Mouse (Mus musculus): Measurements from ENCODE around the gene Ppp4r4.
"Not testable (repeated sequence)": the region's sequence is repeated elsewhere in the genome, so short reads cannot be mapped to it uniquely, and the experiment has no call there.

The Ppp4r4 gene

GRCm38 (mm10) chr12:103532649-103533395 lies 739 bp downstream of the Ppp4r4 start:
- DNase-seq (ENCODE audit: low spot score in 2 of 2), result peak; percentile 22 to 23

- no peak for DNase-seq (ENCODE audit: low spot score in 2 of 2)
These were observed 8.3 kb downstream of the Ppp4r4 start for GRCm38 (mm10) chr12:103540429-103540828.

DNA sequence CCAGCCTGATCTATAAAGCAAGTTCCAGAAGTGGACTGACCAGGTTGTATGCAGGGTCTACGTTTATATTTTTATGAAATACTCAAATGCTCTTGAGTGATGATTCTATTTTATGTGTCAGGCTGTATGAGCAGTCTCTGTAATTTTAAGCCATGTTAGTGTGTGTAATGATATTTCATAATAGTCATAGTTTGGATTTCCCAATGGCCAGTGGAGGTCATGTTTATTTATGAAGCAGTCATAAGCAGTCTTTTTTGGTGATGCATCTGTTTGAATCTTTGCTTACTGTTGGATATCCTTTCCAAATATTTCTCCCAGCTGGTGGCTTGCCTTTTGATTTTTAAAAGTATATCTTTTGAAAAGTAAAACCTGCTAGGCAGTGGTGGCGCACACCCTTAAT lies 11.3 kb downstream of the Ppp4r4 start:
- DNase-seq (ENCODE audit: low spot score in 2 of 2), result no peak

DNA sequence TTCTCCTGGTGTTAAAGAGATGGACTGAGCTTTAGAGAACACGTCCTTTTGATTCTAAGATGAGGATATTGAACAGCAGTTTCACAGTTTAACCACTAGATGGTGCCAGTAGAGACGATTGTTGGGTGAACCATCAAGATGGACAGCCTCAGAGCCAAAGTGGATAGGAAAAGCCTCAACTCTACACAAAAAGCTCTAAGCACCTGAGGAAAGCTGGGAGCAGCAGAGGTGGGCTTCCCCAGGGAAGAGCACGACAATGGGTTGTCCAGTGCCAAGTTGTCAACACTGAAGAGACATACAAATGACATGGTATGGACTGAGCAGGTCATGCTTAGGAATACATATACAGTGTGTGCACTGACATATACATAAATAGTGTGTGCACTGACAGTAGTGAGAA lies 12.1 kb downstream of the Ppp4r4 start:
- DNase-seq (ENCODE audit: low spot score in 2 of 2), result peak in 1 of 2 experiments; percentile 8

DNA sequence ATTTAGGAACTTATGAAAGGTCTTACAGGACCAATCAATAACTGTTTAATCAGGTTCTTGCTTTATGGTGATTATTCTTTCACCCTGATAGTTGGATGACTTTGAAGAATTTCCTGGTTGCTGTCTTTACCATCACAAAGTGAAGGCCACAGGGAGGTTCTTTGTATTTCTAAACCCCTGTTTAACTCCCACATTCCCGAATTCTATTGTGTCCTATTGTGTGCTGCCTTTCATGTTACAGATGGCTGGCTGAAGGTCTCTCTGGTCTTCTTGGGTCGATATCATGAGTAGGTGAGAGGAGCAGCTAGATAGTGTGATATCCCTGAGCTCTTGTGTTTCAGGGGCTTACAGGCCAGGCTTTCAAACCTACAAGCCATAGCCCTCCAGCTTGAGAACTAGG lies 15.4 kb downstream of the Ppp4r4 start:
- no peak for DNase-seq (ENCODE audit: low spot score in 2 of 2)

GRCm38 (mm10) chr12:103548526-103548925 lies 16.4 kb downstream of the Ppp4r4 start:
- no peak for DNase-seq (ENCODE audit: low spot score in 2 of 2)

DNA sequence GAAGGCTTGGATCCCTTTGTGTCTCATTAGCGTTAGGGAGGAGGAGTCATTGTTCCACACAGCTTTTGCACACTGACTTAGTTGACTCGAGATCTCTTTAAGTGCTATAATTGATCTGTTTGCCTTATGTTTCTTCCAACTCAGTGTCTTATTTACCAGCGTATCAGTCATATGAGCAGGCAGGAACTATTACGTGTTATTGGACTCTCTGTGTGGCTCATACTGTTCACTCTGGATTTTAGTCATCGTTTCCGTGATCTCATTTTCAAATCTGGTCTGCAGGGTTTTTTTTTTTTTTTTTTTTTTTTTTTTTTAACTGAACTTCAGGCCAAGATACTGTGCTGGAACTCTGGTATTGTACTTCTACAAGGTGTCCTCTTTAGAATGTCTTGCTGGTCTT lies 18.0 kb downstream of the Ppp4r4 start:
- no peak for DNase-seq (ENCODE audit: low spot score in 2 of 2)

GRCm38 (mm10) chr12:103551422-103551821 lies 19.3 kb downstream of the Ppp4r4 start:
- no peak for DNase-seq (ENCODE audit: low spot score in 2 of 2)

DNA sequence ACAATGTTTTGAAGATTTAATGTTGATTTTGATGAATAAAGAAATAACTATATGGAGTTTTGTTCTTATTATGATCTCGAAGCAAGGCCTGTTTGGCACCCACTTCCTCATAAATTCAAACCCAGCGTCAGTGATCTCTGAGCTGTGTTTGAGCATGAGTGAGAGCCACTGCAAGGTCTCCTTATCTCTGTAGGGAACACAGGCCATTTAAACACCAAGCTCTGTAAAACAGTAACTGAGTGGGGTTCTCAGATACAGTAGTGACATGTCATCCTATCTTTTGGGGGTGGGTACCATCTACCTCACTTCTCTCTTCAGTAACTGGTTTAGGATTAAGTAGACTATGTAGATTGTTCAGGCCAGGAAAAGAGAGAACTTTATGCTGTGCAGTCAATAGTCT lies 20.4 kb downstream of the Ppp4r4 start:
- no peak for DNase-seq (ENCODE audit: low spot score in 2 of 2)

- no peak for DNase-seq (ENCODE audit: low spot score in 2 of 2)
These were observed 21.4 kb downstream of the Ppp4r4 start for GRCm38 (mm10) chr12:103553497-103553896.

GRCm38 (mm10) chr12:103556856-103557255 lies 24.8 kb downstream of the Ppp4r4 start:
- no peak for DNase-seq (ENCODE audit: low spot score in 2 of 2)

- no peak for DNase-seq (ENCODE audit: low spot score in 2 of 2)
These were observed 32.6 kb downstream of the Ppp4r4 start for GRCm38 (mm10) chr12:103564726-103565125.

- DNase-seq (ENCODE audit: low spot score in 2 of 2), result no peak
These were observed 33.1 kb downstream of the Ppp4r4 start for GRCm38 (mm10) chr12:103565151-103565550.

GRCm38 (mm10) chr12:103567129-103567528 lies 35.0 kb downstream of the Ppp4r4 start:
- no peak for DNase-seq (ENCODE audit: low spot score in 2 of 2)

- DNase-seq (ENCODE audit: low spot score in 2 of 2), result no peak
These were observed 37.6 kb downstream of the Ppp4r4 start for GRCm38 (mm10) chr12:103569690-103570089.

DNA sequence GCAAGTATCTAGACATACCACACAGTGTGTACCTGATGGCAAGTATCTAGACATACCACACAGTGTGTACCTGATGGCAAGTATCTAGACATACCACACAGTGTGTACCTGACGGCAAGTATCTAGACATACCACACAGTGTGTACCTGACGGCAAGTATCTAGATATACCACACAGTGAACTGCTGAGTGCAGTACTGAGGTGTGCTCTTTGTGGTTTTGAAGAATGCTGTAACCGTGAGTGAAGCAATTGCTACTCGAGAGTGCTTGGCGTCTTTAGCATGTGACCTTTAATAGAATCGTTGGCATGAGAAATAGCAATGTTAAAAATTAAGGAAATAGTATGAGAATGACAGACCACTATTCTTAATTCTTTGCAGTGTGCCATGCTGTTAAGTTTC lies 46.1 kb downstream of the Ppp4r4 start:
- DNase-seq (ENCODE audit: low spot score in 2 of 2), result not testable (repeated sequence)

DNA sequence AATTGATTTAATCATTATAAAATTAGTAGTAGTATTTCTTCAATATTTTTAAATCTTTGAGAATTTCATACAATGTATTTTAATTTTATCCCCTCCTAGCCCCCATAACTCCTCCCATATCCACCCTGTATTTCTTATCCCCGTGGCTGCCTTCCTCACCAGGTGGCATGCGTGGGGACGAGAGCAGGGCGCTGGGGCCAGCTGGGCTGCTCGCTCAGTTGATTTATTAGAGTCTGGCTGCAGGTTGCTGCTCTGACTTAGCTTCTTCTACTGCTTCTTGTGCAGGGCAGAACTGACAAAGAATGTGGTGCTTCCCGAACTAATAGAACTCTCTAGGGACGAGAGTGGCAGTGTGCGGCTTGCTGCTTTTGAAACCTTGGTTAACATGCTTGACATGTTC lies 51.7 kb downstream of the Ppp4r4 start:
- DNase-seq (ENCODE audit: low spot score in 2 of 2), result no peak

GRCm38 (mm10) chr12:103598411-103598810 lies 66.3 kb downstream of the Ppp4r4 start:
- DNase-seq (ENCODE audit: low spot score in 2 of 2), result no peak

- DNase-seq (ENCODE audit: low spot score in 2 of 2), result no peak
These were observed 68.3 kb downstream of the Ppp4r4 start for GRCm38 (mm10) chr12:103600364-103600763.

DNA sequence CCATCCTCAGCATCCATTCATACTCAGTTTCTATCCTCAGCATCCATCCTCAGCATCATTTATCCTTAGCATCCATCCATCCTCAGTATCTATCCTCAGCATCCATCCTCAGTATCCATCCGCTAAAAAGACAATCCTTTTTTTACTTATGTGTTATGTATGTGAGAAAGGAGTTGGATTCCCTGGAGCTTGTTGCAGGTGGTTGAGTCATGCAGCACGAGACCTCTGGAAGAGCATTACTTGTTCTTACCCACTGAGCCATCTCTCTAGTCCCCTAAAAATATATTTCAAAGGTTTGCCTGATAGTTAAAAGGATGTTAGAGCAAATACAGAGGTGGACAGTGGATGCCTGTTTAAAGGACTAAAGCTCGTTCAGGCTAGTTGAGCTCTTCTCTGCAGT lies 69.8 kb downstream of the Ppp4r4 start:
- no peak for DNase-seq (ENCODE audit: low spot score in 2 of 2)

DNA sequence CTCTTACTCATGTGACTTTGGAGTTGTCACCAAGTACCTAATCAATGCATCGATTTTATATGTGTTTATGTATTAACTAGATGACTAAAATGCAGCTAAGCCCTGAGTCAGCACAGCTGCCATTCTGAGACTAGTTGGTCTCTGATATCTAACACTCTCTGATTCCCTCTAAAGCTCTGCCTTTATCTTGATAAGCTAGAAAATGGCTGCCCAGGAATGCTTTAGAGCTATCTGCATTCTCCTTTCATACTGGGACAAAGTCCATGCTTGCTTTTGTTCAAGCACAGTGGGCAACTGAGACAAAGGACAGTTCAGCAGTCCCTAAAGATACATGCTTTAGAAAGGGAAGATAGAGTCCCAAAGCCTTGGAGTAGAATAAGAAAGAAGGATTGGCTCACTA lies 83.1 kb downstream of the Ppp4r4 start:
- no peak for DNase-seq (ENCODE audit: low spot score in 2 of 2)

- no peak for DNase-seq (ENCODE audit: low spot score in 2 of 2)
These were observed 83.7 kb downstream of the Ppp4r4 start for GRCm38 (mm10) chr12:103615734-103616133.

GRCm38 (mm10) chr12:103616860-103617261 lies 84.8 kb downstream of the Ppp4r4 start:
- no peak for DNase-seq (ENCODE audit: low spot score in 2 of 2)

DNA sequence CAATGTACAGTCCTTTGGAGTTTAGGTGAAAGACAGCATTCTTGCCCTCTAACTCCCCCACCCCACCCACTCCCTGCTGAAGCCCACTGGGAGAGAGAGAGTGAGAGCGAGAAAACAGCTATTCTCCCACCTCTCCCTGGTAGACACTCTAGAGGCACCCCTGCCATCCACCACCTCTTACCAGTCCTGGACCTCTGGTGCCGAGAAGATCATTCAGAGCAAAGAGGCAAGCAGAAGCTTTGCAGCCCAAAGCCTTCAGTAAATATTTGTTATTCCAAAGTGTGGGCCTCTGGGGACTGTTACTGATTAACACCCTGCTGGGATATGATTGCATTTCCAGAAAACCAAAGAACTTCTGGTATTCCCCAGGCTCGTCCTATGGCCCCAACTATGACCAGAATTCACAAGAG lies 99.1 kb downstream of the Ppp4r4 start, which contains the start of gene Serpina10:
Gene Serpina10 (minus strand): TSS at position 242 of the 410 bp plus-strand sequence.
- DNase-seq (ENCODE audit: low spot score in 2 of 2), result no peak

Data from thymus, postnatal 10 days (tissue).